Mouse (Mus musculus) gastrocnemius, postnatal 36 days (tissue): ENCODE results near the gene Arl6ip1. TPM values are rescaled to one million over a fixed set of nuclear protein-coding genes. Genes with fewer than 3 reads are reported as not detected.

Source experiments
- DNase-seq, 2 experiments: peaks; one replicate each; pipeline ENCODE4 v3.0.0; 2022
- intact Hi-C: fragments of 180-260 bp; cut with DNase I; formaldehyde crosslinking; loops from one replicate; pipeline ENCODE4 v1.15.1; 2025
- total RNA-seq, 2 experiments: library from RNA; stranded (reverse); gene quantifications; 2 replicates each; pipeline ENCODE4 v1.2.3; 2021

Gene Arl6ip1
- total RNA-seq, 2 experiments from 2014 or later: 8.5 TPM

GRCm38 (mm10) chr7:118117539-118118210 is 11.8 kb downstream of the Arl6ip1 start:
- intact Hi-C loops: loop anchor here (10.0 kb wide), 1 partner anchor 713 kb away; no protein-coding TSS in a partner anchor

GRCm38 (mm10) chr7:118116787-118117538 is 12.5 kb downstream of the Arl6ip1 start:
- no peak for DNase-seq
- intact Hi-C loops: loop anchor here (10.0 kb wide), 1 partner anchor 712 kb away; no protein-coding TSS in a partner anchor

More at GRCm38 (mm10) chr7:118117539-118118210, 11.8 kb downstream of the Arl6ip1 start:
- DNase-seq: no peak

- intact Hi-C loops: loop anchor here (10.0 kb wide), 1 partner anchor 711 kb away; no protein-coding TSS in a partner anchor
- DNase-seq: peak; percentile 92 to 94
Measured at GRCm38 (mm10) chr7:118115877-118116568, 13.4 kb downstream of the Arl6ip1 start, which contains the start of gene Rps15a. TSS of gene Rps15a (minus strand) at chr7:118116188.

- DNase-seq: no peak
- intact Hi-C loops: loop anchor here (10.0 kb wide), 1 partner anchor 711 kb away; no protein-coding TSS in a partner anchor
Measured at GRCm38 (mm10) chr7:118115533-118115876, 14.0 kb downstream of the Arl6ip1 start.

GRCm38 (mm10) chr7:118113541-118114297 is 15.7 kb downstream of the Arl6ip1 start:
- no peak for DNase-seq
- intact Hi-C loops: loop anchor here (10.0 kb wide), 1 partner anchor 709 kb away; no protein-coding TSS in a partner anchor

- intact Hi-C loops: loop anchor here (10.0 kb wide), 1 partner anchor 706 kb away; no protein-coding TSS in a partner anchor
- DNase-seq: no peak
Measured at GRCm38 (mm10) chr7:118111128-118111527, 18.3 kb downstream of the Arl6ip1 start.

GRCm38 (mm10) chr7:118107671-118108070 is 21.8 kb downstream of the Arl6ip1 start:
- intact Hi-C loops: loop anchor here (10.0 kb wide), 1 partner anchor 723 kb away; the partner anchor contains the start of gene Xylt1
- DNase-seq: no peak

- intact Hi-C loops: loop anchor here (5.0 to 10.0 kb wide), 2 partner anchors 222 to 720 kb away; partner anchors contain the start of gene Xylt1
- no peak for DNase-seq
Measured at GRCm38 (mm10) chr7:118104458-118105052, 24.9 kb downstream of the Arl6ip1 start.

- DNase-seq: no peak
- intact Hi-C loops: loop anchor here (5.0 to 10.0 kb wide), 2 partner anchors 221 to 719 kb away; partner anchors contain the start of gene Xylt1
Measured at GRCm38 (mm10) chr7:118103462-118104379, 25.7 kb downstream of the Arl6ip1 start.

- intact Hi-C loops: loop anchor here (5.0 to 10.0 kb wide), 2 partner anchors 221 to 718 kb away; partner anchors contain the start of gene Xylt1
- no peak for DNase-seq
Measured at GRCm38 (mm10) chr7:118102678-118103461, 26.6 kb downstream of the Arl6ip1 start.

GRCm38 (mm10) chr7:118102231-118102630 is 27.2 kb downstream of the Arl6ip1 start:
- intact Hi-C loops: loop anchor here (5.0 to 10.0 kb wide), 2 partner anchors 220 to 717 kb away; partner anchors contain the start of gene Xylt1
- DNase-seq: no peak

GRCm38 (mm10) chr7:118097615-118098014 is 31.8 kb downstream of the Arl6ip1 start:
- intact Hi-C loops: no loop called here
- DNase-seq: no peak

- intact Hi-C loops: no loop called here
- no peak for DNase-seq
Measured at GRCm38 (mm10) chr7:118079987-118080386, 49.5 kb downstream of the Arl6ip1 start.

GRCm38 (mm10) chr7:118079097-118079496 is 50.4 kb downstream of the Arl6ip1 start:
- intact Hi-C loops: no loop called here
- no peak for DNase-seq
